Mouse (Mus musculus) ovary, postnatal 14 days (tissue): Measurements from ENCODE around the gene Islr2.

Source experiments
- DNase-seq: peaks from one replicate; pipeline ENCODE4 v3.0.0; 2022; ENCODE audit warnings: low spot score

Islr2 gene

DNA sequence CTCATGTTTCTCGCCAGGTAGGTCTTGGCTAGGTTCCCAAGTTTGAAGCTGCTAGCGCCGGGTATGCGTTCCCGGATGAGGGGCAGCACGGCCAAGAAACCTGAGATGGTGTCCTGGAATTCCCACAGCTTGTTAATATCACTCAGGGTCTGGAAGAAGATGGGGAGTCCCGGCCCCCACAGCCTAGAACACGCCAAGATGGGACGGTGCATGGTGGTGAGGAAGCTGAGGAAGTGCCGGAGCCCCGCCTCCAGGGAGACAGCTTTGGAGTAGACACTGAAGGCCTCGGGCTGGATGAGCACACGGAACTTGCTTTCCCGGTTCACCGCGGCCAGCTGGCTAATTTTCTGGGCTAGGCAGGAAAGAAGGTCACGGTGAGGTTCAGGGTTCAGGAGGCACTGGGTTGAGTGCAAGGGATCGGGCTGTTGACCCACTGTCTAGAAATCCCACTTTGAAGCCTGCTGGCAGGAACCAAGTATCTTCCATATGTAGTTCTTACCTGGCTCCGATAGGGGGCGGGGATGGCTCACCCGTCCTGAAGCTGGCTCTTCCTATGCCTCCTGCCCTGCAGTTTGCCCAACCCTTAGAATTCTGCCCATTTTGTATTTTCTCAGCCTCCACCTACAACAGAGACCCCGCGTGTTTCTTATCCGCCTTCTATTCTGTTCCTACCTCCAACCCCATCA, 16.2 kb upstream of the Islr2 start:
- DNase-seq, result no peak

GRCm38 (mm10) chr9:58218539-58218938, 14.4 kb upstream of the Islr2 start:
- DNase-seq, result no peak

GRCm38 (mm10) chr9:58216402-58216801, 12.3 kb upstream of the Islr2 start:
- no peak for DNase-seq

DNA sequence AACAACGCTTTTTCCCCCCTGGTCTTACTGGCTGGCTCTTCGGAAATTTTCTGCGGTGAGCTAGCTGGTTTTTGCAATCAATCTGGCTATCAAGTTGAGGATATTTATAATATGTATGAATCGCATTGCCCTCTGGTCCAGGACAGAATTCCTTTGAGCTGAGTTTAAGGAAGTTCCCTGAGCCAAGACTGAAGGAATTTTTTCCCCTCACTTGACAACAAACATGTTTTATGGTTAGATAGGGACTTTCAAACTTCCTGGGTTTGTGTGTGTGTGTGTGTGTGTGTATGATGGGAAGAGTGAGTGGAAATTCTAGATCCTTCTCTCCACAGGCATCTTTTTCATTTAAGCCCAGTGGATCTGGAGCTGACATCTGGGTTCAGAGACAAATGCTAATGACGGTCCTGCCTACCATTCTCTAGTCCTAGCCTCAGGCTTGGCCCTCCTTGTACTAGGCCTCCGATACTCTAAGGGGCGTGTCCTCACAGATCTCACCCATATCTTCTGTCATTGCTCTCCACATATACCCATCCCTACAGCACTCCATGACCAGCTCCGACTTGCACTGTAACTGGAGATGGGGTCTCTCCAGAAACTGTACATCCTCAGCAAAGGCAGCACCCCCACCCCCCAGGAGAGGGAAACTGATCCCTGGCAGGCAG, 10.5 kb upstream of the Islr2 start:
- no peak for DNase-seq

- no peak for DNase-seq
These were observed 9.7 kb upstream of the Islr2 start for GRCm38 (mm10) chr9:58213865-58214264.

- no peak for DNase-seq
These were observed 9.3 kb upstream of the Islr2 start for GRCm38 (mm10) chr9:58213377-58213776.

DNA sequence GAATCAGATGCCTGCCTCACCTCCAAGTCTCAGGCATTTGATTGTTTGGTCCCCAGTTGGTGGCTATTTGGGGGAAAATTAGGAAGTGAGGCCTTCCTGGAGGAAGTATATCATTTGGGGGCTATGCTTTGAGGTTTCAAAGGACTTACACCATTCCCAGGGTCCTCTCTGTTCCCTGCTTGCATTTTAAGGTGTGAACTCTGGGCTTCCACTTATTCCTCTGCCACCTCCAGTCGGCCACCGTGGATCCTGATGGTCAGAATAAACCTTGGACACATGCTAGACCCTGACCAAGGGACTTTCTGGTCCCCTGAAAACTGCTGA, 6.1 kb upstream of the Islr2 start:
- DNase-seq, result no peak

- DNase-seq, result no peak
These were observed 5.6 kb upstream of the Islr2 start for GRCm38 (mm10) chr9:58209462-58210303.

DNA sequence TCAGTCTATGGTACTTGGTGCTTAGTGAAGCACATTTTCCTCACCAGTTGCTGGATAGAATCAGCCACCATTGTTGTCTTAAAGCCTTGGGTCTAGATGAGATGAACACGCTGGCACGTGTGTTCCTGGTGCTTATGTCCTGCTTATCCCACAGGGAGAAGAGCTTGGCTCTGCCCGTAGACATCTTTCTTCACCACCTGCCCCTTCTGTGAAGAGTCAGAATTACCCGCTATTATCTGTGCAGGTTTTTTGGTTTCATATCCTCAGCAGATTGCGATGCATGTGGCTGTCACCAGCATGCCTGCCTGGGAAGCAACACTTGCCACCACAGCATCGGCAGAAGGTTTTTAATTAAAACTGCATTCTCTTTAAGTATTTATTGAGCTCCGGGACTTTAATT, 1.9 kb upstream of the Islr2 start:
- no peak for DNase-seq

DNA sequence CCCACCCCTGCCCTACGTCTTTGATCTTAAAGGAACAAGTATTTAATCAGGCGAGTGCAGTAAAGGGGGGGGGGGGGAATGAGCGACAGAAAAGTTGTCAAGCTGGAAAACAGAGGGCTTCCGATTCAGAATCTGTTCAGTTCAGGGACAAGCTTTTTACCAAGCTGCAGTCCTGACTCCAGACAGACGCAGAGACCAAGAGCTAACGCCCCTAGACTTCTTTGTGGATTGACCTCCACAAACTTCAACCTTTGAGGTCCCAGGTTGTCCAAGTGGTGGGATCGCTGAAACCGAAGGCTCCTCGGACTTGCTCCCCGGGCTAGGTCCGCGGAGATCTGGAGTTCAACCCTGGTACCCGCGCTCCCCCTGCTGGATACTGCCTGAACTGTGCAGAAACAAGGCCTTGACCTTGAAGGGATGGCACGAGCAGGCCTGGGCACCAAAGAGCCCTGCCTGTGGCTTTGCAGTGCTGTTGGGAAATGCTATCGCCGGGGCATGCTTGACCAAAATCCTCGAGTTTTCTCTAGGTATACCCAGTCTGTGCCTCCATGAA, 405 bp upstream of the Islr2 start:
- peak; percentile 96 for DNase-seq

DNA sequence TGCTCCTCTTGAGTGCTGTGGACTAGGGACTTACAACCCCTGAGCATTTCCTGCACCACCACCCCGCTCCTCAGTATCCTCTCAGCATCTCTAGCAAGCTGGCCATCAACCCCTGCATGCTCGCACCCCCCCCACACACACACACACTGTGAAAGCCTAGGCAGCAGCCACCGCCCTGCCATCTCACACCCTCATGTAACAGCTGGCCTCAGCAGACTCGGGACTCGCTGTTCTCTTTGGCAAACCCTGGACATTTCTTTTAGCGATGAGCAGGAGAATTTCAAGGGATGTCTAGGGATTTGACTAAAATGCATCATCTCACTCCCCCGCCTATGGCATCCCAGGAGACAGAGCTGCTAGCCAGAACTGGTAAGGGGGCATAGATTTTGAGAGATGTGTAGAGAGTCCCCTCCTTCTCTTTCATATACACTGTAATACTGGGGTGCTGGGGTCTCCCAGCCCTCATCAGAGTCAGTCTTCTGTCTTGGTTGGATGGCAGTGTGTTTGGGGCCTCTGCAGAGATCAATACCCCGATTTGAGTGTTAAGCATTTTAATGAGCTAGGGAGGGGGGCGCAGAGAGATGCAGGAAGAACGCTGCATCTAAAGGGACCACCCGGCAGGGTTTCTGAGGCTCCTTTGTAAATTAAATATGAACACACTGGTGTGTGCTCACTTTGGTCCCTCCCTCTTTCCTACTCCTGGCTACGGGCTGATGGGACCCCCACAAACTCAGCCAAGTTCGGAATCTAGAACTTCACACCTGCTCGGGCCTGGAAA, 1.3 kb downstream of the Islr2 start:
- no peak for DNase-seq

- DNase-seq, result no peak
These were observed 2.1 kb downstream of the Islr2 start for GRCm38 (mm10) chr9:58201861-58202549.

DNA sequence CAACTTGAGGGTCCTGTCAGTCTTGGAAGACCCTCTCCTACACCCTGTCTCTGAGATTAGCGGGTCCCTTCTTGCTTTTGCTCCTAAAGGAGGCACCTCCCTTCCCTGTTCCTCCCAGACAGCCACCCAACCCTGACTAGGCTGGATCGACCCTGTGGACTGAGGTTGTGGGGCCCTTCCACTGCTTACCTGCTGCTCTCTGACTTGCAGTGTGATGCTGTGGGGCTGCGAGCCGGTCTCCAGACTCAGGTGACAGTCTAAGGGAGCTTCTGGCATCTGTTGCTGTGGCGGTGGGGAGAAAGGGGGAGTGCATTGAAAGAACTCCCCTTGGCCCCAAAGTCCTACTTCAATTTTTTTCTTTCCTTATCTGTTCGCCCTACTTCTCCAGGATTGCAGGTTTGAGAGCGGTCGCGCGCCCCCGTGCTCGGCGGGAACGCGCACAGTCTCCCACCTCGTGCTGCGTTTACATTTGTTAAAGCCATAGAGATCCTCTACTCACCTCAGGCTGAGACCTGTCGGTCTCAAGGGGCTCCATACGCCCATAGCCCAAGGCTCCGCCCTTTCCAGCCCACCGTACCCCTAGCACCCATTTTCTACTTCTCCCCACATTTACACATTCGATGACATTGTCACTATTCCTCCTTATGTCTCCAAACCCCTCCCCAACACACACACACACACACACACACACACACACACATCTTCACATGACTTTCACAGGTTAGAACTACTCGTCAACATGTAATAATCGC, 2.9 kb downstream of the Islr2 start:
- DNase-seq, result no peak

- no peak for DNase-seq
These were observed 3.6 kb downstream of the Islr2 start for GRCm38 (mm10) chr9:58200270-58201090.

DNA sequence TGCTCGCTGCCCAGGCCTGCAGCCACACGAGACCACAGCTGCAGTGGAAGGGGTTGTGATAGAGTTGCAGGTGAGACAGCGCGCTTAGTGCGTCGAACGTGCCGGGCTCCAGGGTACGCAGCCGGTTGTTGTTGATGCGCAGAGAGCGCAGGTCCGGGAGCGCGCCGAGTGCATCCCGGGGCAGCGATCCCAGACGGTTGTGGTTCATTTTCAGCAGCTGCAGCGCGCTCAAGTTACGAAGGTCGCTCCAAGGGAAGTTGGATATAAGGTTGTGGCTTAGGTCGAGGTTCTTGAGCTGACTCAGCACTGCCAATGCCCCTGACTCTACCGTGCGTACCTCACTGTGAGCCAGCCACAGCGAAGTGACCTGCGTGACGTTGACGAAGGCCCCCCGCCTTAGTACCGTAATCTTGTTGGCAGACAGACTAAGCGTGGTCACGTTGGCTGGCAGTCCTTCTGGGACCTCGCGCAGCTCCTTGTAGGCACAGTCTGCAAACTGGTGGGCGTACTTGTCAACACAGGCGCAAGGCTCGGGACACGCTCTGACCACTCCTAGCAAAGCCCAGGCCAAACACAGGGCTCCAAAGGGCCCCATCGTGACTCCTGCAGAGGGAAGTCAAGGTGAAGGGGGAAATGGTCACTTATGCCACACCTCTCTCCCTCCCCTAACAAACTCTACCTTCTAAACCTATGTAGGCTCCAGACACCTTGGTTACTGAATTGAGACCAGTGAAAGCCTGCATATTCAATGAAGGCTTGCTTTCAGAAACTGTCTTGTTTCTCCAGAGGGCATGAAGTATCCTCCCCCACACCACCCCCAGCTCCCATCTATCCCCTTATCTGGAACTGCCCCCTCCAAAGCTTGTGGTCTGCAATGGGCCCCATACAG, 4.5 kb downstream of the Islr2 start:
- DNase-seq, result no peak

DNA sequence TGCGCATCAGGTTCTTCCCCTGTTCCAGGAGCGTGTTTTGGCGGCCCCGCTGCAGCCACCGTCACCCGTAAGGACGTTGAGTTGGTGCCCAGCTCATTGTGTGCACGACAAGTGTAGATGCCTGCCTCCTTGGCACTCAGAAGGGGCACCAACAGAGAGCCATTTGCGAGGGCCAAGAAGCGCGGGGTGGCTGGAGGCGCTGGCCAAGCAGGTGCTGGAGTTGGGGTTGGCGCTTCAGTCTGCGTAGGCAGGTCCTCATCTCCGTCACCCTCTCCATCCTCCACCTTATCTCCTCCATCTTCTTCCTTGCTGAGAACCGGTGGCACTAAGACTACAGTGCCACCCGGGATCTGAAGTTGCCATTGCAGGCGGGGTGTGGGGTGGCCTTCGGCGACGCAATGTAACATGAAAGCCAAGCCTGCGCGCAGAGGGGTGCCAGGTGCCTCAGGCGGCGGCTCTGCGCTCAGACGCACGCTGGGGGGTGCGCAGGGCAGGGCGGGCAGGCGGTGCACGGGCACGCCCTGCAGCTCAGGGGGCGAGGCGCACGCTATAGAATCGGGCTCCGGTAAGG, 5.2 kb downstream of the Islr2 start:
- DNase-seq, result no peak

DNA sequence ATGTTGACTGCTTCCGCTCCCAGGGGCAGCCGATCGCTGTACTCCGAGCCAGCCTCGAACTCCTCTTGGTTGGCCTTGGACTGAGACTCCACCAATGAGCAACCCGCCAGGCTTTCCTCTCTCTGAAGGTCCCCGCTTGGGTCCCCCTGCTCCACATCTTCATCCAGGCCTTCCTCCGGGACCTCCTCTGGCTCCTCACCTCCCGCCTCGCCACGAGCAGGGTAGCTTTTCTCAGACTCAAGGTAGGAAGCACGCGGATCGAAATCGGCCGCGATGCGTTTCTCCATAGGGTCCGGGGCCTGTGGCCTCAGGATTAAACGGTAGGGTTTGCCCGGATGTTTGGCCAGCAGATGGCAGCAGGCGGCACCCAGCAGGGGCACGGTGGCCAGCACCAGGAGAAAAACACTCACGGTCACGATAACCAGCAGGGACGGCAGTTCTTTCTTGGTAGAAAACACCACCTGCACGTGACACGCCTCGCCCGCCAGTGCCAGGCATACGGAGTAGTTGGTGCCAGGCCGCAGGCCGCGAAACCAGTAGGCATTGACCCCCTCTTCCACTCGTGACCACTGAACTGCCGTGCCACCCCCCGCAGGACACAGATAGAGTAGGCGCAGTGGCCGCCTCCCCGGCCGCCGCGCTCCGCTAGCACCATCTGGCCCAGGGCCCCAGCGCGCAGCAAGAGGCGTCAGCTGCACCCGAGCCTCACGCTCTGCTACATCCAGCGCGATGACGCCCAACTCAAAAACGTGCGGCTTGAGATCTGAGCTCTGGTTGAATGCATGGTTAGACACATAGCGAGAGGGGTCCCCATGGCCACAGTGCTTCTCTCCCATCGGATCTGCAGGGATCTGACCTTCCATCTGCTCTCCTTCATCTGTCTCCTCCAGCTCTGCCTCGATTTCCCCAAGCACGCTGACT, 6.1 kb downstream of the Islr2 start:
- no peak for DNase-seq
